Mouse (Mus musculus) NIH3T3 (cell line): ENCODE measurements around the gene Ank3.

ENCODE experiments used
- DNase-seq: peaks from one replicate; pipeline ENCODE4 v3.0.0-alpha.2; 2012; ENCODE audit warnings: low read depth

Gene Ank3

DNA sequence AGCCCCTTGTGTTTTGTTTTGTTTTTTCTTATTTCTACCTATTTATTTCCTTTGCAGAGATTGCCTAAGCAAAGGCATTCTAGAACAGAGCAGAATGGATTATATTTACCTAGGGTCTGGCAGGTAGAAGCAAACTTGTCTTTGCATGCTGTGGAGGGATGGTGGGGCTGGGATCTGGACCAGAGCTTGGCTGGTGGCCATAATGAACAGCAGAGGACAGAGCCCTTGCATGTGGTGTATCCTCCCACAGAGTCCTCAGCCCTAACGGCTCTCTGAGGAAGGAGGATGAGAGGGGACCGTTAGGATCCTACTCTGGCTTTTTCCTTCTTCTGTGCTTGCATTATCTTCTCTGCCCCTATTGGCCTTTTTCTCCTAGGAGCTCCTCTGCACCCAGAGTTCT, 79.1 kb downstream of the Ank3 start:
- DNase-seq, result no peak

DNA sequence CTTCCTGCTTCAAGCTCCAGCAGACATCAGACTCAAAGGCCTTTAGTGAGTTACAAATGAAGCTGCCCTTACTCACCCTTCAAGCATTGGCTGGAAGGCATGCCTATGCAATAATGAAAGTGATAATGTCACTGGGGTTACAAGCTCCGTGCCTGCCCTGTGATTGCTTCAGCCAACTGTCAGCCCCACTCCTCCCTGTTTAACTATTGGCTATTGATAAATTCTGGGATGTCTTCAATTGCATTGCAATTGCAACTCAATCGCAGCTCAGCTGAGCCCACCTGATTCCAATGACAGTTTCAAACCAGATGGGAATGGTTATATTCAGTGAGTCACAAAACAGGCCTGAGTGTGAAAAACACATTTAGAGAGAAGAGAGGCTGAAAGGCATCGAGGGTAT, 80.3 kb downstream of the Ank3 start:
- DNase-seq, result peak; percentile 67

DNA sequence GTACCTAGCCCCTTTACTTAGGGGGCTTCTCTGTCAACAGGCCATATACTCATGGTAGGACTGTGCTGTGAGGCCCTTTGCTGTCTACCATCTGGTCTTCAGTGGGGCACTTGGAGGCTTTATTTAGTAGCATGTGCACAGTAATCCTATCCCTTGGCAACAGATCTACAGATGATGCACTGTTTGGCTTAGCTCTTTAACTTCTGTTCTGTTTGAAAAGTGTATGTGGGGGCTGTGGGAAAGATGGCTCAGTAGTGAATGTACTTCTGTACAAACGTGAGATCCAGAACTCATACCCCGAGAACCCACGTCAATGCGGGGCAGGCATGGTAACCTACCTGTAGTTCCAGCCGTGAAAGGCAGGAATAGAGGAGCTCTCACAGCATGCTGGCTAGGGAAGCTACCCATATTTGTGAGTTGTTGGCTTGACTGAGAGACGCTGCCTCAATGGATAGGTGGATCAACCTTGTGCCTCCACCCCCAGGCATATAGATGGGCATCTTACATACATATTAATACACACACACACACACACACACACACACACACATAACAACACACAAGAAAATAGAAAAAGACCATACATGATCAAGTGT, 86.7 kb downstream of the Ank3 start:
- DNase-seq, result no peak

DNA sequence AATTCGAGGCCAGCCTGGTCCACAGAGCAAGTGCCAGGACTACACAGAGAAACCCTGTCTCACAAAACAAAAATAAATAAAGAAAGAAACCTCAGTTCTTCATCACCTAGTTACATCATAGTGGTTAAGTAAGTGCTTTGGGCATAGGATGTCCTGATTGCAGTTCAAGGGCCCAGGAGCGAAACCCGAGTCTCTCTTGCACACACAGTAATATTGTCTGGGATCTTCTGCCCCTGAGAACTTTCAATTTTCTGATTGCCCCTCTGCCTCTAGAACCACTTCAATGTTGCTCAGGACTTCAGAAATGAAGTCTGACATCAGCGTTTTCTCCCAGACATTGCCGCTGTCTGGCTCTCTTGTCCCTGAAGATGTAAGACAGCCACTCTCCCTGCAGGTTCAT, 91.6 kb downstream of the Ank3 start:
- no peak for DNase-seq

DNA sequence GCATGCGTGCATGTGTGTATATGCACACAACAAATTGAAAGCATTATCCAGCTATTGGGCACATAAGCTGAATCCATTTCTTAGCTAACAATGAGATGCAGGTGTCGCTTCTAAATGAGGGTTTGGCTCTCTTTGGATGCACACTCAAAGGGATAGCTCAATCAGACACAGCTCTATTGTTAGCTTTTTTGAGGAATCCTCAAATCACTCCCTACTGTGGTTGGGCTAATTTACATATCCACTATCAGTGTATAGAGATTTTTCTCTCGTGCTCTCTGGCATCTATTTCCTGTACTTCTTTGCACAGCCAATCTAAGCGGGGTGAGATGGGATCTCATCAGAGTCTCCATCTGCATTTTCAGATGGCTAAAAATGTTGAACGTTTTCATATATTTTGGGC, 93.4 kb downstream of the Ank3 start:
- DNase-seq, result no peak

DNA sequence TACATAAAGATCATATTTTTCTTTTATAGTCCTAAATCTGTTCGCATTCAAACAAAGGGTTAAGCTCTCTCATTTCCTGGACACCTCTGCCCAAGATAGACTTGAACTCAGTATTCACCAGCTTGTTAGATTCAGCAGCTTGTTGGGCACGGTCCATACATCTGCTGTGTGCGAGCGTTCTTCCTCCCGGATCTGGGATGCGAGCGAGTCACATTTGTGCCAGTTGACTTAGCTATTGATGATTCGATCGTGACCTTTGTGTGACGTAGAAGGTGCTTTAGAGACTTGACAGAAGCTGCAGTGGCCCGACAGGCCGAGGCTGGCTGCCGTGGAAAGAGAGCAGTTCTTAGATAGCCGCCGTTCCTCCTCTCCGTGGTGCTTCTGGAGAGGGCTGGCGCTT, 98.8 kb downstream of the Ank3 start:
- no peak for DNase-seq

DNA sequence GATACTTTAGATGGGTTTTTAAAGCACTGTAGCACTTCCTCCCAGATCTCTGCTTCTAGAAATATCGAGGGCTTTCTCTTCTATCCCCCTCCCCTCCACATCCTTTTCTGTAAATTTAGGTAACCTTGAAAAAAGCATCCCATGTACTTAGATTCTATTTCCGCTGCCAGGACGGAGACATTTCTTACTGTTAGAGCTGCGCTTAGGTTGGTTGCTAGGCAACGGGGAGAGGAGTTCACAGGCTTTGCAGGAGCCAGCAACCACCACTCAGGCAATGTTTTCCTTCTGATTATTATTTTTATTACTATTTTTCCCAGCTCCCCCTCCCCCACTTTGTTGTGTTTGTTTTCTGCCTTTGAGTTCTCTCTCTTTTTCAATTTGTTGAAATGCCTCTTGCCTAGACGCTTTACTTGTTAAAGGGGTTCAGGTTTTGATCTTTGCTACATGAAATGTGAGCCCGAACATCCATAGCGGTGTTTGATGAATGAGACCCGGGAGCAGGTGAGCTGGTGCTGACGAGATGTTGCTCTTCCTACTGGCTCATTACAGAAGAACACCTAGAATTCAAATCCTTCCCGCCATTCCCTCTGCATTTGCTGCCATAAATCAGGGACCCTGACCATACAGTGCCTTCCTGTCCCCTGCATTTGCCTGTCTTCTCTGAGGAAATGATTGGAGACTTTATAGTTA, 101.7 kb downstream of the Ank3 start:
- no peak for DNase-seq

DNA sequence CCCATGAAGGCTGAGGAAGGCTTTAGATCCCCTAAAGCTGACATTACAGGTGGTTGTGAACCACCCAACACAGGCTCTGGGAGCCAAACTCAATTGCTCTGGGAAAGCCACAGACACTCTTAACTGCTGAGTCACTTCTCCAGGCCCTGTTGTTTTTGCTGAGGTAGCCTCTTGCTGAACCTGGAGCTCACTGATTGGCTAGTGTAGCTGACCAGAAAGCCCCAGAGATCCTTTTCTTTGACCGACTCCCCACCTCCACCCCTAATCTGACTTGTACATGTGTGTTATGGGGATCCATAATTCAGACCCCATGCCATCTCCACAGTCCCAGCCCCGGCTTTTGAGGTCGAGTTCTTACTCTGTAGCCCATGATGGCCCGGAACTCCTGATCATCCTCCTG, 105.2 kb downstream of the Ank3 start:
- DNase-seq, result peak; percentile 61

DNA sequence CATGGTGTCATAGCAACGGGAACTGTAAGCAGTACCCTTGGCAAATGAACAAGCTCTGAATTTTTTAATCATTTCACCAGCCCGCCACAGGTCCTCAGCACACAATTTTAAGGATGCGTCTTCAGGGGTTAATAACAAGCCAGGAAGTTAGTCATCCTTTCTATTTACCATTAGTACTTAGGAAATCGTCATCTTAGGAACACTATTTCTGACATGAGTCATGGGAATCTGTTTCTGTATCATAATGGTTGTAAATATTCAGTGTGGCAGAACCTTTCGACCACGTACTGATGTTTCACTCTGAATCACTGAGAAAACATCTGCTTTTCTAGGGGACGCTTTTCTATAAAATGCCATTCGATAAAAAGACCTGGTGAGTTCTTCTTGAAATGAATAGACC, 109.1 kb downstream of the Ank3 start:
- peak; percentile 72 for DNase-seq

DNA sequence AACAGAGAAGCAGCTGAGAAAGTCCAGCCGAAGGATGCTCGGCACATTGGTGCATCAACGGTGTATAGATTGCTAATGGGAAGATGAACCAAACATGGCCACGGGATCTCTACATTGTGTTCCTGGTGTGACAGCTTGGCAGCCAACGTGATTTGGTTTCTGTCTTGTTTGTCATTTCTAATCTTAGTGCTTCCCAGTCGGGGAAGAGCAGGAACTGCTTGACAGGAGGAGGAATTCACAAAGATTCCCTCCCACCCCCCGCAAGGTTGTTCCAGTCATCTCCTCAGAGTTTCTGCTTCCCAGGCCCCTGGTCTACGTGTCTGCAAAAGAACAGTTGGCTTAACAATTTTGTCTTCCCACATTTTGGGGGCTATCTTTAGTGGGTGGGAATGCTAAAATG, 111.8 kb downstream of the Ank3 start:
- no peak for DNase-seq

DNA sequence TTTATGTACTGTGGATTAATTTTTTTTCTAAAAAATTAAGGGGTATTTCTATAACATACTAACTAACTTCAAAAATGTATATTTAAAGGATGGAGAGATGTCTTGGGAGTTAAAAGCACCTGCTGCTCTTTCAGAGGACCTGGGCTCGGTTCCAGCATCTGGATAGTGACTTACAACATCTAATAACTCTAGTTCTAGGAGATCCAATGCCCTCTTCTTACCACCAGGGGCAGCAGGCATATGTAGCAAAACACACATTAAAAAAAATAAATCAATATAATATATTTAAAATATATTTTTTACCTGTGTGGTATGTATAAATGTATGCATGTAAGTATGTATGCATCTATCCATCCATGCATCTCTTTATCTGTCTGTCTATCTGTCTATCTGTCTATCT, 112.7 kb downstream of the Ank3 start:
- peak; percentile 75 for DNase-seq

DNA sequence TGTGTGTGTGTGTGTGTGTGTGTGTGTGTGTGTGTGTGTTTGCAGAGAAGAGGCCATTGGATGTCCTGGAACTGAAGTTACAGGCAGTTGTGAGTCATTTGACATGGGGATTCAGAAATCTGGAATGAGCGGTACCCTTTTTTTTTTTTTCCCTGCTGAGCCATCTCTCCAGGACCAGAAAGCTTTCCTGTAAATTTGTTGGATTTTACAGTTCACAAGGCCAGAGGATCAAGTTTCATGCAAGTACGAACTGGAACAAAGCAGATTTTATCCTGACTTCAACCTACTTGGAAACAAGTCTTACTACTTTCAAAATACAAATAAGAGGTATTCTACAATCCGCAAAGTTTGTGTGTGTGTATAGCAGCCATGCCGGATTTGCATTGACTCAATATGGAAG, 123.4 kb downstream of the Ank3 start:
- peak; percentile 87 for DNase-seq

DNA sequence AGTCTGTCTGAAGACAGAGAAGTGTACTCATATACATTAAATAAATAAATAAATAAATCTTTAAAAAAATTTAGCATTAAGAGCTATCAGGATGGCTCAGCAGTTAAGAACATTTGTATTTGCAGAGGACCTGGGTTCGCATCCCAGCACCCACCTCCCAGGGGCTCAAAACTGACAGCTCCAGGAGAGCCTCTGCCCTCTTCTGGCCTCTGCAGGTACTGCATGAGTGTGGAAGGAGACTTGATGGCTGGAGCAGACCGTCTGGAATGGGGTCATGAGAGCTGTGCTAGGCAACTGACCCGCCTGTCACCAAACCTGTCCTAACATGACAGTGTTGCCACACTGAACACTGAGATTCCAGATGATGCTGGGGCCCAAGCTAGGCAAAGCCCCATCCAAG, 124.6 kb downstream of the Ank3 start:
- DNase-seq, result peak; percentile 42

DNA sequence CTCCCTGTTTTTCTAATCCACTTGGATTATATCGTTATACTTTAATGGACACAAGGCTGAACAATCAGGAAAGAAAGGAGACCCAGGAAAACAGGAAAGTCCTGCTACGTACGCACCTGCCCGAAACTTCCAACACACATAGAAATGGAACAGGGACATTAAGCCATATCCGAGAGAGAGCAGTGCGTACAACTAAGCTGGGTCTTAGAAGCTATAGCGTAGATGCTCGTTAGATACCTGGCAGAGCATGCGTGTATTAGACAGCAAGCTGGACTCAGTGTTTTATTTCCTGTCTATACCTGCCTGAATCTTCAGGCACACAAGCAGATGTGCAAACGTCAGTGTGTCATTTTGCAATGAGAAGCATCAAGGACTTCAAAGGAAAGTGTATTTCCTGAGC, 128.7 kb downstream of the Ank3 start:
- DNase-seq, result no peak

DNA sequence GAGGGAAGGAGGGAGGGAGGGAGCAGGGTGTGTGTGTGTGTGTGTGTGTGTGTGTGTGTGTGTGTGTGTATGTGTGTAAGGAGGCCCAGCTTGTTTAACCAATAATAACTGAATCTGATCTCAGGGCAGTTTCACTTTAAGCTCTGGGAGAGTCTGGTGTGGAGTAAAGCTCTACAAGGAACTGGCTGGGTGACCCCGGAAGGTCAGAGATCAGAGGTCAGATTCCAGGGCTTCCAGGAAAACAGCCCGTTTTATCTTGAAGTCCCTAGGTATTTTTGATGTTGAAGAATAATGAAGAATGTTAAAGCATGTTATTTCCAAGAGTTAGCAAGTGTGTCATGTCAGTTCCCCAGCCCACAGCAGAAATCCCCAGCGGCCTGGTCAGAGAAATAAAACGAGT, 130.2 kb downstream of the Ank3 start:
- DNase-seq, result no peak

DNA sequence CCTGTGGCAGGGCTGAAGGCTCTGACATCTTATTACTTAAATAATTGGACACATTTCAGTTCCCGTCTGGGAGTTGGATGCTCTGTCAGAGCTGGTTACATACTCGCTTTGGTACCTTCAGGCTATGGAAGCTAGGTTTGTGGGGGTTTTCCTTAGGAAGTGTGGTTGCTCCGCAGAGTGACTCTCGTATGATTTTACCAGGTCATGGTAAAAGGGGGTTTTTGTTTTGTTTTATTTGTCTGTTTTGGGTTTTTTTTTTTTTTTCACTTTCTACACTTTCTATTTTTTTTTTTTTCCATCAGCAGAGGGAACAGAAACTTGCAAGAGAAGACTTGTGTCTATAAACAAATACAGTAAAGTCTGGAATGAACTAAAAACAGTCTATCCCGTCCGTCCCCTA, 131.8 kb downstream of the Ank3 start:
- no peak for DNase-seq

DNA sequence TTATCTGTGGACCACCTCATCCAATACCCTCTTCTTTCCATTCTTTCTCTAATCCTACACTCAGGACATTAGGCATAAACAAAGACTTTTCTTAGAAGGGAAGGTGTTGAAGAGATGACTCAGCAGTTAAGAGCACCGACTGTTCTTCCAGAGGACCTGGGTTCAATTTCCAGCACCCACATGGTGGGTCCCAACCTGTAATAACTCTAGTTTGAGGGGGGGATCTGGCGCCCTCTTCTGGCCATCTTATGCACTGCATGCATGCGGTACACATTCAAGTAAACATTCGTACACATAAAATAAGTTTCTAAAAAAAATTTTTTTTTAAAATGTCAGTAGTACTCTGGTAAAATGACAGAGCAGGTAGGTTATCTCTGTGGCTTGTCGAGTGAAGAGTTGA, 133.0 kb downstream of the Ank3 start:
- peak; percentile 38 for DNase-seq

DNA sequence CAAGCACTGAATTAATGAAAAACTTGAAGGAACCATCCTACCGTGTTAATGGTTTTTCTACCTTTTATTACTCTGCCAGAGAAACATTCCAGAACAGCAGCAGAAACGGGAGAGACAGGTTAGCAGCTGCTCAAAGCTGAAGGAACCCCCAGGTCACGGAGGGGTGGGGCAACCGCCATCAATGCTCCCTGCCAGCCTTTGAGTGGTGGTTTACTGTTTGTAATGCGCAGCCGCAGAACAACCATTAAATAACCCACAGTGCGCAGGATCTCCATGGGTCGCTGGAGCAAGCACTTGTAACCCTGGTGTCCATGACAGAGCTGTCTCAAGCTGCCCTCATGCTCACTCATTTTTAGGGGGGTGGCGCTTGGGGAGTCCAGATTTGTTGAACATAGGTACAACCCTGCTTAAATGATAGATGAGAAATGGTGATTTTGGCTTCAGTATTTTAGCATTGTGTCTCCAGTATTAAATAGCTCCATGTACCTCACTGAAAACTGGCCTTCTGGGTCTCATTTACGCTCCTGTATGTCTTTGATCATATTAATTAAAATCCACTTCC, 133.7 kb downstream of the Ank3 start:
- no peak for DNase-seq

DNA sequence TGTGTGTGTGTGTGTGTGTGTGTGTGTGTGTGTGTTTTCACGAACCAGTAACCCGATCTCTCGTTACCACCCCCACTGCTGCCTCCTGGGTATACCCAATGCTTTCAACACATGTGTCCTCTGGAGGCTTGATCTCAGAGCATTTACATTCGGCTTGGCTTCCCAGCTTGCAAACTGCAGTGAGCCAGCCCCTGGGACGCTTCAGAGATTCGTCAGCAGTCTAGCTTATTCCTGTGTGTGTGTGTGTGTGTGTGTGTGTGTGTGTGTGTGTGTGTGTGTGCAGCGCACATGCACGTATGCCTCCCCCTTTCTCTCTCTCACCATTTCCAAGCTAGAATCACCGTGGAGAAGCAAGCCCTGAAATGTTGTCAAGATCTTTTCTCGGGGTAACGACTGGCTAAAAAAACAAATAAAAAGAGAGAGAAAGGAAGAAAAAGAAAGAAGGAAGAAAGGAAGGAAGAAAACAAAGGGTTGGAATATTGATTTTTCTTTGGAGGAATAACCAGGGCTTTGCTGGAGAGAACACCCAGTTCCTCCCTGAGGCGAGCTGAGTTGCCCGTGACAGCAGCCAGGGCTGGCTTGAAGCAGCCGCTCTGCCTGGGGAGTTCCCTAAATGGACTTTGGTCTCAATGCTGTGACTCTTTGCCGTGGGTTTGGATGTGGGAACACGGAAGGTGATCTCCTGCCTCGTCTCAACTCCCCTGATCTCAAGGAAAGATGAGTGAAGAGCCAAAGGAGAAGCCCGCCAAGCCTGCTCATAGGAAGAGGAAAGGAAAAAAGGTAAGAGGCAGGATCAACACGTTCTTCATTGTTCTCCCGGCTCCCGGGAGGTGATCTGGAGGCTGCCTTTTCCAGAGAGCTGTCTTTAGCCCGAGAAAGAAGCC, 135.2 kb downstream of the Ank3 start:
- DNase-seq, result peak; percentile 95

DNA sequence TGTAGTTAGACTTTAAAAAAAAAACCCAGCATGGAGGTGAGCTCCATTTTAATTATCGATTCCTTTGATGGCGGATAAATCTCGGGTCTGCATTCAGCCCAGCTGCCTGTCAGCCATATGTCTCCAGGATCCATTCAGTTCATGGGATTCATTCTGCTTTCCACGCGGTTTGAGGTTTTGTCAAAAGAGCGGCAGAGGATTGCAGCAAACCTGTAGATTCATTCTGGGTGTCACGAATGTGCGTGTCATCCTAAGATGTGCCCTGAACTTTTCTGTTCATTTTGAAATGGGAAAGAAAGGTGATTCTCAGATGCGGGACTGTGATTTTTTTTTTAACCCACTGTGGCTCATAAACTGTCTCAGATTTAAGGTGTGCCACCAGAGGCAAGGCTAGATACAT, 136.1 kb downstream of the Ank3 start:
- peak; percentile 51 for DNase-seq

DNA sequence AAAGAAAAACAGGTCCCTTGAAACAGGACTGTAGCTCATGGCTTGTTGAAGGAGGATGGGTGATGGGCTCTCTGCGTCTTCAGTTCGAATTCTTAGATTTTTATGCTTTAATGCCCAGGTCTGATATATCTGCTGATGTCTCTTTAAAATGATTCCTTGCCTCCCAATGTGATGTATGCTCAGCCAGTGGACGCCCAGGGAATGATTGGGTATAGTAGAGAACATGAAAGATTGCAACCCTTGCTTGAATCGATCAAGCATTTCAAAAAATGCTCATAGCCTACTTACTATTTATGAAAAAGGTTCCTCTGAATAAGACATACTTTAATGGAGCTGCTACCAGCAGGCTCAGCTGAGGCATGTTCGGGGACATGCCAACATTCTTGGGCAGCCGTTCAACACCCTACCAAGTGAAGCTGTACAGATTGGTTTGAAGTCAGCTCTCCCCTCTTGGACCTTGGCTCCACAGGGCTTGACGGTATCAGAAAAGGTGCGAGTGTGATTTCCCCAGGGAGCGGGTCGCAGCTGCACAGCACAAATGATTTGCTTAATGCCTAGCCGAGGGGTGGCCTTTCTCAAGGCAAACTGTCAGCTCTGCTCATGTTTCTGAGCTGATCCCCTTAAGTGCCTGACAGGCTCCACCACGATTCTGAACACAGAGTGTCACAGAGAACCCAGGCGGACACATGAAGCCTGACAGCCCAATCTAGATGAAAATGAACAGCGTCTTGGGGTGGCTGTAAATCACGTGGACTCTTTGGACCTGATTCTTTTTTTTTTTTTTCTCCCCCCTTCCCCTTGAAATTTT, 136.8 kb downstream of the Ank3 start:
- DNase-seq, result peak; percentile 73

DNA sequence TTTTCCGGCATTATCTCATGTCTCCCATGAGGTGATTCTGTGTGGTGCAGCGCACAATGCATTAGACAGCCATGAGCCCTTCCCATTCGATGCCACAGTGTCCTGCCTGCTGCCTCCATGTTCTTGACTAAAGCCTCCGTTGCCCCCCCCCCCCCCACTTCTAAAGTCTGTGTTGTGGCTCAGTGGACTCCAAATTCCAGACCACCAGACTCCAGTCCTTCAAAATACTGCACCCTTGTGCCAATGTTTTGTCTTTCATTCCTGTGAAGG, 137.3 kb downstream of the Ank3 start:
- DNase-seq, result peak; percentile 37
